Mouse (Mus musculus) olfactory bulb, adult 2 months (tissue): ENCODE results near the gene Gm17490.

Experiments
- CTCF ChIP-seq: fragments of 200-500 bp; IDR thresholded peaks from 2 replicates; pipeline ENCODE4 v1.5.1; 2012; ENCODE audit warnings: low read depth, mild to moderate bottlenecking, low read length, moderate library complexity; ENCODE audit not compliant: insufficient read depth
- POLR2A ChIP-seq: fragments of 200-500 bp; IDR thresholded peaks from 2 replicates; pipeline ENCODE4 v1.6.1; 2012; ENCODE audit warnings: mild to moderate bottlenecking, low read depth, low read length, moderate library complexity; ENCODE audit not compliant: insufficient read depth

- TF ChIP-seq CTCF (no peak), POLR2A (no peak)
These were observed 10.0 kb upstream of the Gm17490 start for GRCm38 (mm10) chr2:11636138-11636480.
